Mouse (Mus musculus) stomach, postnatal 0 days (tissue): ENCODE results near the gene Zfyve16. TPM values are rescaled to one million over a fixed set of nuclear protein-coding genes. Genes with fewer than 3 reads are reported as not detected.

Experiments
- ATAC-seq: fragments of 200-750 bp; cut with Nextera tagmentation; 2 replicates; pipeline ENCODE4 v1.8.0; 2017; ENCODE audit not compliant: low FRiP score, low TSS enrichment
- DNase-seq: peaks from one replicate; pipeline ENCODE4 v3.0.0-alpha.2; 2016; ENCODE audit warnings: low spot score
- H3K27ac ChIP-seq: fragments of 300-500 bp; sonication (generic); replicated peaks from 2 replicates; pipeline ENCODE4 v1.5.1; 2014; ENCODE audit warnings: mild to moderate bottlenecking, control low read depth
- H3K27me3 ChIP-seq: fragments of 300-500 bp; sonication (generic); 2 replicates; pipeline ENCODE4 v1.6.1; 2014; ENCODE audit warnings: low read length; ENCODE audit not compliant: control insufficient read depth, insufficient read depth
- H3K36me3 ChIP-seq: fragments of 300-500 bp; sonication (generic); 2 replicates; pipeline ENCODE4 v1.6.1; 2014; ENCODE audit warnings: low read length, mixed read lengths; ENCODE audit not compliant: control insufficient read depth, insufficient read depth
- H3K4me1 ChIP-seq: fragments of 300-500 bp; sonication (generic); replicated peaks from 2 replicates; pipeline ENCODE4 v1.6.1; 2014; ENCODE audit warnings: antibody characterized with exemption; ENCODE audit not compliant: control insufficient read depth, insufficient read depth
- H3K4me2 ChIP-seq: fragments of 300-500 bp; sonication (generic); replicated peaks from 2 replicates; pipeline ENCODE4 v1.6.1; 2014; ENCODE audit warnings: low read depth, mild to moderate bottlenecking, control low read depth, moderate library complexity
- H3K4me3 ChIP-seq: fragments of 300-500 bp; sonication (generic); 2 replicates; pipeline ENCODE4 v1.5.1; 2014; ENCODE audit warnings: low read depth, low read length, control low read depth
- H3K9ac ChIP-seq: fragments of 300-500 bp; sonication (generic); 2 replicates; pipeline ENCODE4 v1.6.1; 2014; ENCODE audit warnings: mild to moderate bottlenecking, low read length, control low read depth, mixed read lengths
- H3K9me3 ChIP-seq: fragments of 300-500 bp; sonication (generic); 2 replicates; pipeline ENCODE4 v1.6.1; 2016; ENCODE audit warnings: low read length; ENCODE audit not compliant: control insufficient read depth
- CTCF ChIP-seq: IDR thresholded peaks from 2 replicates; pipeline ENCODE4 v1.5.1; 2016; ENCODE audit warnings: antibody characterized with exemption, low read depth, mild to moderate bottlenecking, moderate library complexity
- EP300 ChIP-seq: optimal IDR thresholded peaks from 2 replicates; pipeline ENCODE3; 2016; ENCODE audit warnings: antibody characterized with exemption
- WGBS: fragments of 180-500 bp; shearing (Covaris S2); extraction: QIAGEN DNeasy Blood & Tissue Kit; methylation state at CpG from one replicate; pipeline ENCODE4 v1.1.7; 2014; 5-methylcytosine and 5-hydroxymethylcytosine counted together
- polyA plus RNA-seq: library from polyadenylated mRNA; unstranded; fragments of >200 nt; fragmentation: Nextera tagmentation; extraction: Ambion mirVana; gene quantifications from 2 replicates; pipeline ENCODE4 v1.2.1, GENCODE M21; 2015

Zfyve16 gene
- polyA plus RNA-seq, 1 experiment from 2014 or later: 4.2 TPM

DNA sequence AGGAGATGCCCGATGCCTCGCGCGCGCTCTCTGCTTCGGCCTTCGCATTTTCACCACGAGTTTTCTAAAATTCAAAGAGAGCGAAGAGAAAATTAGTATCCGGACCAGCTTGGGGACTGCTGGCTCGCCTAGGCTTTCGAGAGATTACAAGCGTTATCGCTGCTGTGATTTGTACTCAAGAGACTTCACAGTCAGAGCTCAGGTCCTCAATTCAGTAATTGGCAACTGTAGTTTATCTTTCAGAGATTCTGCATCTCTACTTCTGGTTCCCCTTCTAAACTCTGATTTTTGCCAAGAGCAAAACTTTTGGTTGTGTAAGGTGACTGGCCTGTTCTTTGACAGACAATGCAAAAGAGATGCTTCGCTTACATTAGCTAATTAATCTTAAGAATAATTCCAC lies 569 bp upstream of the Zfyve16 start:
- H3K36me3 ChIP-seq: no peaks in the 10 kb centered on the region
- ATAC-seq (no peak; the same call in 1 of the 2 replicates), DNase-seq (no peak)
- H3K4me2 ChIP-seq: peak overlapping the region; percentile 77
- H3K27me3 ChIP-seq: no peaks in the 10 kb centered on the region
- H3K27ac ChIP-seq: peak overlapping the region; percentile 95
- H3K9ac ChIP-seq: peak overlapping the region; percentile 82
- TF ChIP-seq EP300 (no peak), CTCF (no peak)
- peak overlapping the region; percentile 78 for H3K4me3 ChIP-seq
- no peaks in the 10 kb centered on the region for H3K9me3 ChIP-seq
- 3% methylated on average over 15 of the region's 15 CpGs for WGBS
- H3K4me1 ChIP-seq: no peaks in the 10 kb centered on the region

DNA sequence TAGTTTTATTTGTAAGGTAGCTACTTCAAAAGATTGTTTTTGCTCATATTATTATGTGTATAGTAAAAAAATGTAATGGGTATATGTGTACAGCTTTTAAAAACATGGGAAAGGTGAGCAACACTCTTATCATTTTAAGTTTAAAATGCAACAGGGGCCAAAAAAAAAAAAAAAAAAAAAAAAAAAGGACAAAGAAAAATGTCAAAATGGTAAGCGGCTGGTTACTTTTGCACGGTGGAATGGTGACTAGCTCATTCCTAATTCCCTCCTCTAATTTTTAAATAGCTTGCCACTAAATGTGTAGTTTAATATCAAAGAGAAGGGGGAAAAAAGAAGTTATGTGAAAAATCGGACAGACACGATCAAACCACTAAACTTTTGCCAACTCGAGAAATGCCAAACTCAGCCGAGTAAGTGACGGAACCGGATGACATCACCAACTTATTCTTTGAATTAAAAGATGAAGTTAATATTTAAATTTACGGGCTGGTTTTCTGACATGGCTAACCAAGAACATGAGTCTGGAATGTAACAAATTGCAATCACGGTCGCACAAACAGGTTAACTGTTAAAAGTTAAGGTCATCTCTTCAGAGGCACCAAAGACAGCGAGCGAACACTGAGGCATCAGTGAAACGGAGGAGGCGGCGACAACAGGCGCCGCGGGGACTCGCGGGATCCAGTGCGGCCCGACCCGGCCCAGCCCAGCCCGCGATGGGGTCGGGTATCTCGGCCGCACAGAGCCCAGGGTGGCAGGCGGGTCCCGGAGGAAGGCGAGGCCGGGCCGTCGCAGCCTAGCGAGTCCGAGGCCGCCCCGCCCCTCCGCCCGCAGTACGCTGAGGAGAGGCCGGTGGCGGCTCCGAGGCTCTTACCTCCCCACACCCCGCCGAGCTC lies 594 bp downstream of the Zfyve16 start:
- H3K9ac ChIP-seq: peak overlapping the region; percentile 82
- peak overlapping the region; percentile 77 for H3K4me2 ChIP-seq
- H3K27ac ChIP-seq: peak overlapping the region; percentile 95
- H3K36me3 ChIP-seq: no peaks in the 10 kb centered on the region
- 2% methylated on average over 46 of the region's 47 CpGs for WGBS
- no peaks in the 10 kb centered on the region for H3K27me3 ChIP-seq
- no peaks in the 10 kb centered on the region for H3K9me3 ChIP-seq
- DNase-seq (no peak), ATAC-seq (no peak)
- H3K4me3 ChIP-seq: peak overlapping the region; percentile 78
- no peak for TF ChIP-seq CTCF
- TF ChIP-seq EP300: no peak
- H3K4me1 ChIP-seq: no peaks in the 10 kb centered on the region

DNA sequence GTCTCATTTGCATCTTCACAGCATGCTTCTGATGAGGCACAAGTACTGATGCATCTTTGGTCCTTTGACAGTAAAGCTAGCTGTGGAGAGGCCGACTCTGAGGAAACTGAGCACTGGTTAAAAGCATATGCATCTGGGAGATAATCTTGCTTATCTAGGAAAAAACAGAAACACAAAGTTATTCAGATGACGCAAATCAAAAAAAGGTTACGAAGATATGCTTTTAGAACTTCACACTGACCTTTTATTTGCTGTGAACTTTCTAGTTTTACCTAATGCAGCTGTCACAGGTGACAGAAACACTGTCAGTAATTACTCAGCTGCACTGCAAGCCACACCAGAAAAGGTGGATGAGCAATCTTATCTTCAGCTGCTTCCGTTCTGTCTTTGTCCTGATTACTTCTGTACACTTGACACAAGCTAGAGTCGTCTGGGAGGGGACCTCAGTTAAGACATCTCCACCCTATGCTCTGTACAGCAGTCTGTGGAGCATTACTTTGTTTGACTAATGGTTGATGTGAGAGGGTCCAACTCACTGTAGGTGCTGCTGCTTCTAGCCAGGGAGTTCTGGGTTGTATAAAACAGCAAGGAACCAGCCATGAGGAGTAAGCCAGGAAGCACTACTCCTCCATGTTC lies 7.4 kb downstream of the Zfyve16 start:
- no peak for TF ChIP-seq EP300
- TF ChIP-seq CTCF: no peak
- ATAC-seq (no peak), DNase-seq (no peak)
- no peaks in the 10 kb centered on the region for H3K27me3 ChIP-seq
- no peaks in the 10 kb centered on the region for H3K4me1 ChIP-seq
- H3K9ac ChIP-seq: no peak overlapping the region
- H3K27ac ChIP-seq: no peak overlapping the region
- no peak overlapping the region for H3K4me3 ChIP-seq
- H3K4me2 ChIP-seq: no peak overlapping the region
- H3K9me3 ChIP-seq: no peaks in the 10 kb centered on the region
- 80% methylated on average over 5 of the region's 5 CpGs for WGBS
- H3K36me3 ChIP-seq: peaks cover 2% of the 10 kb centered on the region; the same call in 1 of the 2 replicates

DNA sequence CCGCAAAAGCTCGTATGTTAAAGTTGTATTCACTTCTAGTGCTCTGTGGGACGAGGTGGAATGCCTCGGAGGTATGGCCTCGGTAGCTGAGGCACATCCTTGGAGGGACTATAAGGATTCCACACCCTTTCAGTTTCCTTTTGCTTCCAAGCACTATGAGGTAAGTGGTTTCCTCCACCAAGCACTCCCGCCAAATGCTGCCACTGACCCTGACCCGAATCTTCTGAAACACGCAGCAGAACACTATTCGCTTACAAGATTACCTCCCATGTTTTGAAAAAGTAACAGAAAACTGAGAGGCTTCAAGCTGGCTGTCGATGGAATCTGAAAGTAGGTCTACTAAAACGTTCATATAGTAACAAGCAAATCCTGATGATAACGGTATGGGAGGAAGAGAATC lies 25.8 kb downstream of the Zfyve16 start:
- Histone ChIP-seq H3K9ac (no peak overlapping the region), H3K36me3 (peaks cover 9% of the 10 kb centered on the region; the same call in 1 of the 2 replicates), H3K27me3 (no peaks in the 10 kb centered on the region), H3K4me3 (no peak overlapping the region), H3K4me2 (no peak overlapping the region), H3K4me1 (no peaks in the 10 kb centered on the region), H3K9me3 (no peaks in the 10 kb centered on the region), H3K27ac (no peak overlapping the region)
- no peak for TF ChIP-seq EP300
- no peak for TF ChIP-seq CTCF
- ATAC-seq (no peak), DNase-seq (no peak)
- 85% methylated on average over 12 of the region's 12 CpGs for WGBS

DNA sequence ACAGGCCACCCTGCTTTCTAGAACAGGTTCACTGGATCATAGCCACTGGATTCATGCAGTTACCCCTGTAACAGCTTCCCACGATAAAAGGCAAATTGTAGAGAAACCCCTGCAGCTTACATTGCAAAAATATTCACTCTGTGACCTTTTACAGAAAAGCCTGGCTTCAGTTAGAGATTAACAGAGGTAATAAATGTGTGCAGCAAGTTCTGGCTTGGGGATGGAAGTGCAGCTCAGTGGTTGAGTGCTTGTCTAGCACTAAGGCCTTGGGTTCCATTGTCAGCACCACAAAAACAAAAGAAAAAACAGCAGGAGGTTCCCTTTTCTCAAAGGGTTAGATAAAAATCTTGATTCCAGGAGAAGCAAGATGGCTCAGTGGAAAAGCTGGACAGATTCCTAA lies 38.7 kb downstream of the Zfyve16 start:
- no peak overlapping the region for H3K4me3 ChIP-seq
- ATAC-seq (no peak), DNase-seq (no peak)
- H3K27ac ChIP-seq: no peak overlapping the region
- 91% methylated on average over 1 of the region's 1 CpGs for WGBS
- H3K4me2 ChIP-seq: no peak overlapping the region
- TF ChIP-seq EP300 (no peak), CTCF (no peak)
- no peak overlapping the region for H3K9ac ChIP-seq
- peaks cover 8% of the 10 kb centered on the region for H3K36me3 ChIP-seq
- H3K27me3 ChIP-seq: no peaks in the 10 kb centered on the region
- no peaks in the 10 kb centered on the region for H3K4me1 ChIP-seq
- no peaks in the 10 kb centered on the region for H3K9me3 ChIP-seq

DNA sequence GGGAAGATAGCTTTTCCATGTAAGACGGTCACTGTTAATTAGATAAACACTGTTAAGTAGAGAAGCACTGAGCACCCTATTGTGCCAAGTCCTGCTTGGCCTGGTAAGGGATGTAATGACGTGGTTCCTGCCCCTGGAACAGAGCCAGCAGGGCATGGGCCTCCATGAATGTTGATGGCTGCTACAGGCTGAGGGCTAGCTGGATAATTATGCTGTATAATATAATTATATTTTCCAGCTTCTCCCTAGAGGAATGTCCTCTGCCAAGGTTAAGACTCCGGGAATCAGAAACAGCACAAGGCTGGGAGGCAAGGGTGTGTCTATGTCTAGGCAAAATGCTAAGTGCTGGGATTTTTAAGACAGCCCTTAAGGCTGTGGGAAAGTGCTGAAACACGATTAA lies 39.9 kb downstream of the Zfyve16 start:
- 66% methylated on average over 4 of the region's 4 CpGs for WGBS
- peaks cover 8% of the 10 kb centered on the region for H3K36me3 ChIP-seq
- H3K4me3 ChIP-seq: no peak overlapping the region
- H3K27me3 ChIP-seq: no peaks in the 10 kb centered on the region
- no peak overlapping the region for H3K27ac ChIP-seq
- peak; percentile 22 for DNase-seq
- H3K9me3 ChIP-seq: no peaks in the 10 kb centered on the region
- ATAC-seq: peak; percentile 38; the same call in 1 of the 2 replicates
- H3K4me1 ChIP-seq: no peaks in the 10 kb centered on the region
- H3K9ac ChIP-seq: no peak overlapping the region
- TF ChIP-seq CTCF (no peak), EP300 (no peak)
- no peak overlapping the region for H3K4me2 ChIP-seq
